28 mouse cellular contexts compared by ENCODE assay signal in genomic region chr12:109712386-109712785, GRCm38 (mm10).
DNase-seq lines count a peak whose midpoint lies in the region.
"Had no signal": no experiment of that assay in that cellular context is flagged by ENCODE, and none has a peak within 500 bp of the region (broad histone marks: within the 10 kb centered on the region; RNA-seq: fewer than 3 reads in every experiment).

No protein-coding gene starts in this region.

- no peaks in the 10 kb centered on the region for H3K27me3 ChIP-seq in heart, embryonic 10.5 days (ENCODE audit: insufficient read depth, poor library complexity, severe bottlenecking)
- H3K27me3 ChIP-seq: intestine, embryonic 15.5 days; limb, embryonic 15.5 days; liver, embryonic 13.5 days; megakaryocyte, embryonic 14.5 days; midbrain, embryonic 12.5 days; neural tube, embryonic 15.5 days had no signal

- H3K4me1 ChIP-seq in heart, embryonic 10.5 days: no peaks in the 10 kb centered on the region
- H3K4me1 ChIP-seq: hindbrain, embryonic 10.5 days; intestine, embryonic 15.5 days; limb, embryonic 10.5 days; limb, embryonic 15.5 days; liver, embryonic 13.5 days; megakaryocyte, embryonic 14.5 days; midbrain, embryonic 12.5 days; neural tube, embryonic 15.5 days had no signal

- 93% methylated on average over 16 of the region's 16 CpGs for WGBS in heart, embryonic 10.5 days

- H3K9me3 ChIP-seq in heart, embryonic 10.5 days: no peaks in the 10 kb centered on the region
- H3K9me3 ChIP-seq: hindbrain, embryonic 10.5 days; intestine, embryonic 15.5 days; limb, embryonic 10.5 days; limb, embryonic 15.5 days; midbrain, embryonic 12.5 days; neural tube, embryonic 15.5 days had no signal

- DNase-seq in cerebellum, adult 9-10 months: peak; percentile 22
- DNase-seq in cerebellum, postnatal 36 days: no peak
- DNase-seq in heart, embryonic 10.5 days (ENCODE audit: low spot score): peak; percentile 63
- no peak for DNase-seq in heart, adult 8-10 months (ENCODE audit: low spot score)
- peak; percentile 39 for DNase-seq in brain, adult 2 months (ENCODE audit: low read depth, low spot score)
- DNase-seq in cerebellum, postnatal 10 days: peak; percentile 87 to 89
- no peak for DNase-seq in ovary, adult 18-20 months (ENCODE audit: low spot score)
- DNase-seq: adrenal gland, postnatal 14 days; forebrain, postnatal 0 days; gastrocnemius, postnatal 25 days; heart, adult 18-20 months; heart, postnatal 14 days; kidney, adult 8-10 months; kidney, postnatal 4 days; liver, embryonic 13.5 days; lung, adult 18-20 months; lung, postnatal 4 days; thymus, adult 18-20 months; thymus, postnatal 25 days had no signal

- peaks cover 65% of the 10 kb centered on the region for H3K36me3 ChIP-seq in heart, embryonic 10.5 days
- H3K36me3 ChIP-seq: liver, embryonic 13.5 days had no signal

- H3K27ac ChIP-seq in heart, embryonic 10.5 days: no peak overlapping the region
- H3K27ac ChIP-seq: hindbrain, embryonic 10.5 days; intestine, embryonic 15.5 days; kidney, postnatal 0 days; limb, embryonic 10.5 days; limb, embryonic 15.5 days; liver, embryonic 13.5 days; midbrain, embryonic 12.5 days; neural tube, embryonic 15.5 days; stomach, postnatal 0 days had no signal

- no peak overlapping the region for H3K4me3 ChIP-seq in heart, embryonic 10.5 days
- H3K4me3 ChIP-seq: hindbrain, embryonic 10.5 days; intestine, embryonic 15.5 days; limb, embryonic 10.5 days; limb, embryonic 15.5 days; liver, embryonic 13.5 days; megakaryocyte, embryonic 14.5 days; midbrain, embryonic 12.5 days; neural tube, embryonic 15.5 days had no signal

Comparison
In these comparisons a context has a peak if more than half of its experiments do, and no peak if none do; other contexts are left out.
1. DNase-seq: peak in cerebellum, adult 9-10 months (single experiment), heart, embryonic 10.5 days (single experiment), brain, adult 2 months (single experiment) and cerebellum, postnatal 10 days (2 of 2); none in cerebellum, postnatal 36 days (0 of 2), heart, adult 8-10 months (single experiment) and ovary, adult 18-20 months (single experiment).